Mouse (Mus musculus): ENCODE measurements around the gene Prl3d2.
"Not testable (repeated sequence)": the region's sequence is repeated elsewhere in the genome, so short reads cannot be mapped to it uniquely, and the experiment has no call there.

The Prl3d2 gene

GRCm38 (mm10) chr13:27121398-27121797 is at the start of gene Prl3d2:
Gene Prl3d2 (plus strand): TSS chr13:27121698.
- not testable (repeated sequence) for DNase-seq (ENCODE audit: extremely low read depth, insufficient read length, low spot score)

GRCm38 (mm10) chr13:27093890-27094289 is 27.6 kb upstream of the Prl3d2 start, which contains the start of gene Prl3d1:
Gene Prl3d1 (plus strand): TSS chr13:27094190.
- not testable (repeated sequence) for DNase-seq (ENCODE audit: extremely low read depth, insufficient read length, low spot score)

GRCm38 (mm10) chr13:27148264-27148663 is 26.8 kb downstream of the Prl3d2 start:
- DNase-seq (ENCODE audit: extremely low read depth, insufficient read length, low spot score): peak; percentile 11

- not testable (repeated sequence) for DNase-seq (ENCODE audit: extremely low read depth, insufficient read length, low spot score)
Observed at GRCm38 (mm10) chr13:27156490-27156889, 35.0 kb downstream of the Prl3d2 start, which contains the start of gene Prl3d3. Gene Prl3d3 (plus strand): TSS chr13:27156790.

Measured in 3134 (cell line).